Mouse (Mus musculus): ENCODE measurements around the gene Inpp4a. TPM values are rescaled to one million over a fixed set of nuclear protein-coding genes. Genes with fewer than 3 reads are reported as not detected.
A peak's percentile ranks its signal among the peaks of the same experiment; 100 is the strongest.

Gene Inpp4a
- total and polyA plus RNA-seq, 3 experiments = 1.5 to 7.0 (median 4.0) TPM

DNA sequence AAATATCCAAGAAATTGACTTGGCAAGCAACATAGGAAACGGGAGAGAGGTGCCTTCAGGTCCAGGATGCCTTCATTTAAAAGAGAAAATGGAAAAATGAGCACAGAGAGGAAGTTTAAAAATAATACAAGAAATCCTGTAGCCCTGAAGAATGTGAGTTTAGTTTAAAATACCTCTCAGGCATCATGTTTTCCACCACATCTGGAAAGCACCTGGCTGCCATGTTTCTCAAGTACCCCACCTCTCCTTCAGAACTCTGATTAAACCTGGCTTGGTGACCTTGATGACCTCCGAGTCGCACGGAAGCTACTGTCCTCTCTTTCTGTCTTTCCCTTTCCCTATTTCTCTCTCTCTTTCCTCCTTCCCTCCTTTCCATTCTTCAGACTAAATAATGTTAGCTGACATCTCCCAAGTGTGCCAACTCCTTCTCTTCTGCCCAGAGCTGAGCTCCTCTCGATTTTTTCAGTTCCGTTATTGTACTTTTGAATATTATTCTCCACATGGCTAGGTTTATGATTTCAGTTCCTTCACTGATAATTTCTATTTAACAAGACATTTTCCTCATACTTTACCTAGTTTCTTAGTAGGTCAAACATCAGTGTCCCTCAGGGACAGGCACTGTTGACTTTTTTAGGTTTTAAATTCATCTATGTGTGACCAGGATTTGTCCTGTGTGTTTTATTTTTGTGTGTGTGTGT, 59.9 kb downstream of the Inpp4a start:
- TF ChIP-seq MAZ (IDR thresholded peaks at IDR 0.05; ENCODE audit: low read depth, low read length) = peak; percentile 24; the same call in 1 of the 2 replicates
- TF ChIP-seq EP300 (IDR thresholded peaks at IDR 0.05; ENCODE audit: low read length) = peak; percentile 85
- no peak for TF ChIP-seq RAD21 (IDR thresholded peaks at IDR 0.05; ENCODE audit: low read depth, low read length)
- TF ChIP-seq TCF12 (IDR thresholded peaks at IDR 0.05; ENCODE audit: low read depth, low read length) = peak; percentile 43; the same call in 1 of the 2 replicates
- no peak for TF ChIP-seq USF2 (conservative IDR thresholded peaks at IDR 0.05; ENCODE audit: low read depth, low read length)
- peak; percentile 68 for TF ChIP-seq IRF4 (IDR thresholded peaks at IDR 0.05; ENCODE audit: low read depth, low read length)
- TF ChIP-seq NRF1 (IDR thresholded peaks at IDR 0.05; ENCODE audit: low read depth, low read length) = no peak
- 0 out of 2 replicates have a peak, but pooled peaks have one; percentile 63 for TF ChIP-seq RCOR1 (conservative IDR thresholded peaks at IDR 0.05; ENCODE audit: low read depth, low read length)
- peak; percentile 96 for TF ChIP-seq MEF2A (IDR thresholded peaks at IDR 0.05; ENCODE audit: borderline replicate concordance, low read depth, low read length)
- no peak; the same call in 1 of the 2 replicates for TF ChIP-seq MAX (IDR thresholded peaks at IDR 0.05; ENCODE audit: low read length)
- no peak for TF ChIP-seq SMC3 (IDR thresholded peaks at IDR 0.05; ENCODE audit: low read depth, low read length)
- peak; percentile 81 for TF ChIP-seq JUND (conservative IDR thresholded peaks at IDR 0.05; ENCODE audit: low read depth, low read length)
- TF ChIP-seq SIN3A (IDR thresholded peaks at IDR 0.05; ENCODE audit: low read length) = 0 out of 2 replicates have a peak, but pooled peaks have one; percentile 18
- TF ChIP-seq ETS1 (conservative IDR thresholded peaks at IDR 0.05; ENCODE audit: low read depth, low read length) = peak; percentile 64
- peak; percentile 95 for TF ChIP-seq JUN (IDR thresholded peaks at IDR 0.05; ENCODE audit: insufficient read depth, low read depth, low read length)
- peak; percentile 64; the same call in 1 of the 2 replicates for TF ChIP-seq MYC (IDR thresholded peaks at IDR 0.05; ENCODE audit: low read depth, low read length)

DNA sequence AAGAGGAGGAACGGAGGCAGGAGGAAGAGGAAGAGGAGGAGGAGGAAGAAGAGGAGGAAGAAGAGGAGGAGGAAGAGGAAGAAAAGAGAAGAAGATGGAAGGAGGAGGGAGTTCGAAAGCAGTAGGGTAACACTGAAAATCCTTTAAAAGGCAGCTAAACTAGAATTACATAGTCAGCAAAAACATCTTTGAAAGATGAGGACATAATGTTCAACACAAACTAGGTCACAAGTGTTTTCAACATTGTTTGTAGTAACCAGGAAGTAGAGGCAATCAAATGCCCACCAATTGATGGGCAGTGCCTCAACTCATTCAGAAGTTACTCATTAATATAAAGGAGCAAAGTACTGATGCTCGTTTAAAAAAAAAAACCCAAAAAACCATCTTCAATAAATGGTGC, 61.1 kb downstream of the Inpp4a start:
- TF ChIP-seq MAFK (IDR thresholded peaks at IDR 0.05; ENCODE audit: insufficient replicate concordance, low read length) (peak; percentile 86), ZKSCAN1 (IDR thresholded peaks at IDR 0.05; ENCODE audit: borderline replicate concordance, low read depth, low read length) (no peak), JUND (conservative IDR thresholded peaks at IDR 0.05; ENCODE audit: low read depth, low read length) (no peak), PAX5 (IDR thresholded peaks at IDR 0.05; ENCODE audit: low read length) (no peak), KAT2A (IDR thresholded peaks at IDR 0.05; ENCODE audit: insufficient replicate concordance, low read length) (no peak), GABPA (IDR thresholded peaks at IDR 0.05; ENCODE audit: insufficient replicate concordance, low read depth, low read length) (no peak), TBP (conservative IDR thresholded peaks at IDR 0.05; ENCODE audit: low read depth, low read length) (no peak)
- no peak overlapping the region for H3K27ac ChIP-seq (ENCODE audit: insufficient read depth, low read depth)
- in situ Hi-C loops (cut with MboI; ENCODE audit: low pct_ligation_motif_present, low pct_unique_long_range_greater_than_20kb, low sequenced_read_pairs) (no loop called here), dilution Hi-C loops (cut with MboI; ENCODE audit: extremely low pct_ligation_motif_present, extremely low pct_unique_long_range_greater_than_20kb, low sequenced_read_pairs) (no loop called here)
- peaks cover 0 to 19% of the 10 kb centered on the region in 2 experiments for H3K36me3 ChIP-seq (replicated peaks in 1 of 2; ENCODE audit: control insufficient read depth in 1 of 2, insufficient read depth in 1 of 2, low read length in 1 of 2)
- H3K9ac ChIP-seq (ENCODE audit: insufficient read depth, low read depth) = no peak overlapping the region
- no peaks in the 10 kb centered on the region for H3K9me3 ChIP-seq (replicated peaks; ENCODE audit: low read length)
- H3K27me3 ChIP-seq (replicated peaks) = no peaks in the 10 kb centered on the region
- no peak for DNase-seq (ENCODE audit: extremely low read depth)
- peaks cover 38 to 81% of the 10 kb centered on the region in 2 experiments for H3K4me1 ChIP-seq (ENCODE audit: control insufficient read depth in 1 of 2, insufficient read depth in 2 of 2)
- no peak overlapping the region for H3K4me3 ChIP-seq (replicated peaks in 1 of 3; ENCODE audit: low read depth in 2 of 3, low read length in 2 of 3, poor library complexity in 1 of 3)
- no peaks in the 10 kb centered on the region for H3K79me2 ChIP-seq (replicated peaks; ENCODE audit: control insufficient read depth, extremely low read depth, insufficient read depth, poor library complexity, severe bottlenecking)
- H3K4me2 ChIP-seq (ENCODE audit: insufficient read depth, low read depth, poor library complexity, severe bottlenecking) = no peak overlapping the region

More for the DNA sequence above, 59.9 kb downstream of the Inpp4a start:
- Histone ChIP-seq H3K9ac (ENCODE audit: insufficient read depth, low read depth) (0 out of 2 replicates have a peak overlapping the region, but pooled peaks have one; percentile 11), H3K4me1 (ENCODE audit: control insufficient read depth in 1 of 2, insufficient read depth in 2 of 2) (peaks cover 36 to 74% of the 10 kb centered on the region in 2 experiments), H3K27ac (ENCODE audit: insufficient read depth, low read depth) (peak overlapping the region; percentile 74; the same call in 1 of the 2 replicates), H3K27me3 (replicated peaks) (no peaks in the 10 kb centered on the region), H3K9me3 (replicated peaks; ENCODE audit: low read length) (no peaks in the 10 kb centered on the region), H3K36me3 (replicated peaks in 1 of 2; ENCODE audit: control insufficient read depth in 1 of 2, insufficient read depth in 1 of 2, low read length in 1 of 2) (peaks cover 0 to 16% of the 10 kb centered on the region in 2 experiments), H3K4me2 (ENCODE audit: insufficient read depth, low read depth, poor library complexity, severe bottlenecking) (peak overlapping the region; percentile 89), H3K79me2 (replicated peaks; ENCODE audit: control insufficient read depth, extremely low read depth, insufficient read depth, poor library complexity, severe bottlenecking) (no peaks in the 10 kb centered on the region), H3K4me3 (replicated peaks in 1 of 3; ENCODE audit: low read depth in 2 of 3, low read length in 2 of 3, poor library complexity in 1 of 3) (no peak overlapping the region)
- dilution Hi-C loops (cut with MboI; ENCODE audit: extremely low pct_ligation_motif_present, extremely low pct_unique_long_range_greater_than_20kb, low sequenced_read_pairs) (no loop called here), in situ Hi-C loops (cut with MboI; ENCODE audit: low pct_ligation_motif_present, low pct_unique_long_range_greater_than_20kb, low sequenced_read_pairs) (no loop called here)
- peak; percentile 60 for DNase-seq (ENCODE audit: extremely low read depth)
